Mouse (Mus musculus) testis, adult 2 months (tissue): ENCODE results near the gene Slirp. TPM values are rescaled to one million over a fixed set of nuclear protein-coding genes. Genes with fewer than 3 reads are reported as not detected.

Source experiments
- H3K27ac ChIP-seq: fragments of 200-500 bp; 2 replicates; pipeline ENCODE4 v1.5.1; 2012; ENCODE audit warnings: low read depth, low read length; ENCODE audit not compliant: control insufficient read depth, insufficient read depth
- H3K27me3 ChIP-seq: fragments of 200-500 bp; 2 replicates; pipeline ENCODE4 v1.6.1; 2012; ENCODE audit warnings: mild to moderate bottlenecking, low read length, moderate library complexity; ENCODE audit not compliant: control insufficient read depth, insufficient read depth
- H3K36me3 ChIP-seq: fragments of 200-500 bp; 2 replicates; pipeline ENCODE4 v1.6.1; 2012; ENCODE audit warnings: mild to moderate bottlenecking, low read length; ENCODE audit not compliant: control insufficient read depth, insufficient read depth
- H3K4me1 ChIP-seq: fragments of 200-500 bp; 2 replicates; pipeline ENCODE4 v1.6.1; 2012; ENCODE audit warnings: low read length; ENCODE audit not compliant: control insufficient read depth, insufficient read depth
- H3K4me3 ChIP-seq: fragments of 200-500 bp; 2 replicates; pipeline ENCODE4 v1.5.1; 2012; ENCODE audit warnings: low read depth, mild to moderate bottlenecking, low read length, moderate library complexity, mixed read lengths; ENCODE audit not compliant: control insufficient read depth
- CTCF ChIP-seq: fragments of 200-500 bp; IDR thresholded peaks from 2 replicates; pipeline ENCODE4 v1.5.1; 2012; ENCODE audit warnings: low read depth, mild to moderate bottlenecking, inconsistent platforms, low read length, moderate library complexity; ENCODE audit not compliant: control insufficient read depth, insufficient read depth, insufficient replicate concordance
- POLR2A ChIP-seq: fragments of 200-500 bp; IDR thresholded peaks from 2 replicates; pipeline ENCODE4 v1.6.1; 2012; ENCODE audit warnings: low read depth, mild to moderate bottlenecking, inconsistent platforms, low read length, moderate library complexity; ENCODE audit not compliant: control insufficient read depth
- polyA plus RNA-seq: library from polyadenylated mRNA; depleted of rRNA; stranded (reverse); fragments of >200 nt; gene quantifications from 2 replicates; pipeline ENCODE4 v1.2.3, GENCODE M21; 2012

The Slirp gene
- polyA plus RNA-seq, 1 experiment, result 38.2 TPM

GRCm38 (mm10) chr12:87418921-87419320 lies 24.8 kb upstream of the Slirp start:
- Histone ChIP-seq H3K36me3 (no peaks in the 10 kb centered on the region; the same call in 1 of the 2 replicates), H3K4me1 (no peaks in the 10 kb centered on the region), H3K27ac (no peak overlapping the region), H3K27me3 (no peaks in the 10 kb centered on the region), H3K4me3 (no peak overlapping the region)
- TF ChIP-seq POLR2A (no peak), CTCF (no peak)

- Histone ChIP-seq H3K27me3 (no peaks in the 10 kb centered on the region), H3K4me1 (no peaks in the 10 kb centered on the region), H3K36me3 (no peaks in the 10 kb centered on the region; the same call in 1 of the 2 replicates), H3K4me3 (no peak overlapping the region), H3K27ac (no peak overlapping the region)
- TF ChIP-seq CTCF (no peak), POLR2A (no peak)
Observed at GRCm38 (mm10) chr12:87419974-87420485, 23.7 kb upstream of the Slirp start.

GRCm38 (mm10) chr12:87421708-87422507 lies 21.8 kb upstream of the Slirp start:
- Histone ChIP-seq H3K36me3 (no peaks in the 10 kb centered on the region; the same call in 1 of the 2 replicates), H3K27ac (no peak overlapping the region), H3K4me3 (no peak overlapping the region), H3K27me3 (no peaks in the 10 kb centered on the region), H3K4me1 (no peaks in the 10 kb centered on the region)
- no peak for TF ChIP-seq POLR2A
- no peak for TF ChIP-seq CTCF

GRCm38 (mm10) chr12:87423700-87424099 lies 20.0 kb upstream of the Slirp start:
- Histone ChIP-seq H3K4me1 (no peaks in the 10 kb centered on the region), H3K4me3 (no peak overlapping the region), H3K27me3 (no peaks in the 10 kb centered on the region), H3K27ac (no peak overlapping the region), H3K36me3 (no peaks in the 10 kb centered on the region; the same call in 1 of the 2 replicates)
- TF ChIP-seq POLR2A (no peak), CTCF (no peak)

GRCm38 (mm10) chr12:87424516-87424915 lies 19.2 kb upstream of the Slirp start:
- Histone ChIP-seq H3K4me3 (no peak overlapping the region), H3K27ac (no peak overlapping the region), H3K36me3 (no peaks in the 10 kb centered on the region; the same call in 1 of the 2 replicates), H3K27me3 (no peaks in the 10 kb centered on the region), H3K4me1 (no peaks in the 10 kb centered on the region)
- TF ChIP-seq POLR2A (no peak), CTCF (no peak)

- Histone ChIP-seq H3K4me3 (no peak overlapping the region), H3K27ac (no peak overlapping the region), H3K36me3 (peaks cover 2% of the 10 kb centered on the region; the same call in 1 of the 2 replicates), H3K4me1 (no peaks in the 10 kb centered on the region), H3K27me3 (no peaks in the 10 kb centered on the region)
- no peak for TF ChIP-seq CTCF
- TF ChIP-seq POLR2A, result no peak
Observed at GRCm38 (mm10) chr12:87426354-87427031, 17.2 kb upstream of the Slirp start.

- no peak overlapping the region for H3K27ac ChIP-seq
- no peaks in the 10 kb centered on the region for H3K4me1 ChIP-seq
- peaks cover 2% of the 10 kb centered on the region; the same call in 1 of the 2 replicates for H3K36me3 ChIP-seq
- H3K27me3 ChIP-seq, result no peaks in the 10 kb centered on the region
- no peak overlapping the region for H3K4me3 ChIP-seq
- TF ChIP-seq CTCF (no peak), POLR2A (no peak)
Observed at GRCm38 (mm10) chr12:87428295-87428694, 15.4 kb upstream of the Slirp start.
